Mouse (Mus musculus) thymus, adult 2 months (tissue): ENCODE results near the gene Dclk2.

Experiments
- CTCF ChIP-seq: fragments of 200-500 bp; IDR thresholded peaks from 2 replicates; pipeline ENCODE4 v1.5.1; 2012; ENCODE audit warnings: mild to moderate bottlenecking, control low read depth, low read length, moderate library complexity, borderline replicate concordance; ENCODE audit not compliant: control insufficient read depth, poor library complexity, insufficient read depth; ENCODE audit errors: extremely low read depth
- POLR2A ChIP-seq: fragments of 200-500 bp; IDR thresholded peaks from 2 replicates; pipeline ENCODE4 v1.6.1; 2012; ENCODE audit warnings: mild to moderate bottlenecking, low read length, control low read depth, moderate library complexity; ENCODE audit not compliant: control insufficient read depth, poor library complexity, insufficient read depth; ENCODE audit errors: extremely low read depth

GRCm38 (mm10) chr3:86884481-86884880 lies 36.2 kb downstream of the Dclk2 start:
- TF ChIP-seq CTCF = no peak
- no peak for TF ChIP-seq POLR2A
